Mouse (Mus musculus) heart, adult 2 months (tissue): ENCODE data around the gene Pik3ip1. TPM values are rescaled to one million over a fixed set of nuclear protein-coding genes. Genes with fewer than 3 reads are reported as not detected.

Source experiments
- DNase-seq, 2 experiments: peaks; one replicate each; pipeline ENCODE4 v3.0.0; 2021
- H3K27ac ChIP-seq: fragments of 200-600 bp; 2 replicates; pipeline ENCODE4 v1.8.1; 2022
- H3K27me3 ChIP-seq: fragments of 200-500 bp; 2 replicates; pipeline ENCODE4 v1.6.1; 2012; ENCODE audit warnings: mild to moderate bottlenecking, low read length, inconsistent platforms, mixed read lengths; ENCODE audit not compliant: control insufficient read depth, insufficient read depth
- H3K36me3 ChIP-seq: fragments of 200-500 bp; 2 replicates; pipeline ENCODE4 v1.6.1; 2012; ENCODE audit warnings: low read length, inconsistent platforms; ENCODE audit not compliant: control insufficient read depth, insufficient read depth
- H3K4me1 ChIP-seq: fragments of 200-500 bp; 2 replicates; pipeline ENCODE4 v1.6.1; 2011; ENCODE audit warnings: low read length; ENCODE audit not compliant: control insufficient read depth, insufficient read depth
- H3K4me3 ChIP-seq: fragments of 200-600 bp; 2 replicates; pipeline ENCODE4 v1.8.1; 2022
- H3K79me2 ChIP-seq: fragments of 200-500 bp; replicated peaks from 2 replicates; pipeline ENCODE4 v1.6.1; 2012; ENCODE audit warnings: mild to moderate bottlenecking, inconsistent platforms, low read length, moderate library complexity, mixed read lengths; ENCODE audit not compliant: control insufficient read depth, insufficient read depth
- H3K9ac ChIP-seq: fragments of 200-500 bp; 2 replicates; pipeline ENCODE4 v1.6.1; 2012; ENCODE audit warnings: low read depth, mild to moderate bottlenecking, control low read depth, inconsistent platforms, low read length, mixed read lengths
- CTCF ChIP-seq: fragments of 200-600 bp; IDR thresholded peaks from 2 replicates; pipeline ENCODE4 v1.8.1; 2022; ENCODE audit warnings: antibody characterized with exemption, mild to moderate bottlenecking, moderate library complexity
- EP300 ChIP-seq: fragments of 200-500 bp; IDR thresholded peaks from 2 replicates; pipeline ENCODE4 v1.6.1; 2011; ENCODE audit warnings: low read depth, low read length, control low read depth; ENCODE audit not compliant: insufficient read depth
- POLR2A ChIP-seq: fragments of 200-500 bp; IDR thresholded peaks from 2 replicates; pipeline ENCODE4 v1.6.1; 2011; ENCODE audit warnings: mild to moderate bottlenecking, low read depth, low read length, control low read depth; ENCODE audit not compliant: insufficient read depth
- WGBS: fragments of 180-500 bp; shearing (Covaris S2); methylation state at CpG from one replicate; pipeline ENCODE4 v1.1.7; 2018; 5-methylcytosine and 5-hydroxymethylcytosine counted together
- intact Hi-C: fragments of 180-260 bp; cut with DNase I; formaldehyde crosslinking; loops from one replicate; pipeline ENCODE4 v1.15.1; 2025
- polyA plus RNA-seq: library from polyadenylated mRNA; depleted of rRNA; stranded (reverse); fragments of >200 nt; gene quantifications from 2 replicates; pipeline ENCODE4 v1.2.3, GENCODE M21; 2012
- total RNA-seq, 2 experiments: library from RNA; stranded (reverse); gene quantifications; 2 replicates each; pipeline ENCODE4 v1.2.3; 2021

Pik3ip1 gene
- total and polyA plus RNA-seq, 3 experiments: 29.4 to 36.4 (median 29.5) TPM

DNA sequence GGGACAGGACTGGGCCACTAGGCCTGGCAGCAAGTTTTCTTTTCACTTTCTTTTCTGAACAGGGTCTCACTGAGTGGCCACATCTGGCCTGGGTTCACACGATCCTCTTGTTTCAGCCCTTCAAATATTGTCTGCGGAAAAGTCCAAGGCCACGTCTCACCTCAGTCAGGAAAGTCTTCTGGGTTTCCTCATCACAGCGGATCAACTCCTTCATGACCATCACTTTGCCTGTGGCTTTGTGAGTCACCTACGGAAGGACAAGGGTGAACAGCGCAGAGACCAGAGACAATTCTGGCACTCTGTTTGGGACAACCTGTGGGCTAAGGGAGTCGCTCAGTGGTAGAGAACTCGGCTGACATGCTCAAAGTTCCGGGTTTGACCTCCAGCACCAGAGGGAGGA, 21.9 kb downstream of the Pik3ip1 start:
- intact Hi-C loops: no loop called here
- no peaks in the 10 kb centered on the region for H3K79me2 ChIP-seq
- no peak for DNase-seq
- H3K27me3 ChIP-seq: no peaks in the 10 kb centered on the region
- peaks cover 10% of the 10 kb centered on the region for H3K4me1 ChIP-seq
- WGBS: 89% methylated on average over 9 of the region's 9 CpGs
- no peak overlapping the region for H3K27ac ChIP-seq
- H3K9ac ChIP-seq: no peak overlapping the region
- no peak for TF ChIP-seq CTCF
- TF ChIP-seq POLR2A: no peak
- TF ChIP-seq EP300: no peak
- no peak overlapping the region for H3K4me3 ChIP-seq
- peaks cover 3% of the 10 kb centered on the region; the same call in 1 of the 2 replicates for H3K36me3 ChIP-seq

GRCm38 (mm10) chr11:3352990-3353585, 22.9 kb downstream of the Pik3ip1 start:
- TF ChIP-seq CTCF: peak; percentile 67
- no peak for TF ChIP-seq EP300
- no peak for DNase-seq
- H3K79me2 ChIP-seq: no peaks in the 10 kb centered on the region
- H3K4me3 ChIP-seq: no peak overlapping the region
- H3K36me3 ChIP-seq: peaks cover 3% of the 10 kb centered on the region; the same call in 1 of the 2 replicates
- H3K4me1 ChIP-seq: peaks cover 8% of the 10 kb centered on the region
- no peak overlapping the region for H3K9ac ChIP-seq
- H3K27ac ChIP-seq: no peak overlapping the region
- WGBS: 63% methylated on average over 18 of the region's 18 CpGs
- no peaks in the 10 kb centered on the region for H3K27me3 ChIP-seq
- intact Hi-C loops: no loop called here

- intact Hi-C loops: no loop called here
- WGBS: 91% methylated on average over 3 of the region's 3 CpGs
- no peaks in the 10 kb centered on the region for H3K36me3 ChIP-seq
- H3K27ac ChIP-seq: no peak overlapping the region
- no peak overlapping the region for H3K4me3 ChIP-seq
- no peak for TF ChIP-seq POLR2A
- TF ChIP-seq EP300: no peak
- TF ChIP-seq CTCF: no peak
- no peaks in the 10 kb centered on the region for H3K27me3 ChIP-seq
- H3K79me2 ChIP-seq: peaks cover 3% of the 10 kb centered on the region
- H3K9ac ChIP-seq: no peak overlapping the region
- DNase-seq: no peak
- H3K4me1 ChIP-seq: no peaks in the 10 kb centered on the region
Observed at GRCm38 (mm10) chr11:3362854-3363253, 32.7 kb downstream of the Pik3ip1 start.

DNA sequence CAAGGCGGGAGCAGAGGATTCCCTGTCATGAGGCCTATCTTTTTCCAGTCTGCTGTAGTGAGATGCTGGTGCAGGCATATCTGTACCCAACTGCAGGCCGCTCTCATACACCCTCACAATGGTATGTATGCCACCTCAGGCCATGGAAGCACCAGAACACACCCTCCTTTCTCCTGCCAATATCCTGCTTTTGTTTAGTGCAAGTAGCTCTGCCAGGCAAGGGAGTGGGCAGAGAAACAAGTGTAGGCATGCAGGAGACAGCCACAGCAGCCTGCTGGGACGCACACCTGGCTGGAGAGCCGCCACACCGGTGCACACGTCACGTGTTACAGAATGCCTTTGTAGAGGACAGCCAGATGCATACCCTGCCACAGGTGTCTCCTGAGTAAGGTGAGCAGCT, 36.2 kb downstream of the Pik3ip1 start:
- no peaks in the 10 kb centered on the region for H3K4me1 ChIP-seq

GRCm38 (mm10) chr11:3368983-3369382, 38.8 kb downstream of the Pik3ip1 start:
- H3K4me3 ChIP-seq: no peak overlapping the region
- no peak overlapping the region for H3K27ac ChIP-seq
- intact Hi-C loops: no loop called here
- H3K79me2 ChIP-seq: peaks cover 3% of the 10 kb centered on the region
- H3K4me1 ChIP-seq: no peaks in the 10 kb centered on the region
- H3K27me3 ChIP-seq: no peaks in the 10 kb centered on the region
- H3K36me3 ChIP-seq: no peaks in the 10 kb centered on the region
- TF ChIP-seq CTCF (no peak), POLR2A (no peak), EP300 (no peak)
- DNase-seq: no peak
- 76% methylated on average over 7 of the region's 7 CpGs for WGBS
- H3K9ac ChIP-seq: no peak overlapping the region

More for the DNA sequence above, 36.2 kb downstream of the Pik3ip1 start:
- H3K27me3 ChIP-seq: no peaks in the 10 kb centered on the region
- H3K4me3 ChIP-seq: no peak overlapping the region
- TF ChIP-seq EP300 (no peak), CTCF (no peak), POLR2A (no peak)
- no peak overlapping the region for H3K27ac ChIP-seq
- 92% methylated on average over 7 of the region's 7 CpGs for WGBS
- H3K79me2 ChIP-seq: peaks cover 3% of the 10 kb centered on the region
- H3K36me3 ChIP-seq: no peaks in the 10 kb centered on the region
- intact Hi-C loops: no loop called here
- no peak for DNase-seq
- H3K9ac ChIP-seq: no peak overlapping the region

- no peaks in the 10 kb centered on the region; the same call in 1 of the 2 replicates for H3K4me1 ChIP-seq
- H3K79me2 ChIP-seq: peaks cover 3% of the 10 kb centered on the region
- H3K27ac ChIP-seq: no peak overlapping the region
- no peak overlapping the region for H3K4me3 ChIP-seq
- no peak for TF ChIP-seq EP300
- no peak for TF ChIP-seq CTCF
- no peak for TF ChIP-seq POLR2A
- no peak for DNase-seq
- intact Hi-C loops: no loop called here
- H3K36me3 ChIP-seq: no peaks in the 10 kb centered on the region
- WGBS: 86% methylated on average over 5 of the region's 5 CpGs
- no peak overlapping the region for H3K9ac ChIP-seq
- no peaks in the 10 kb centered on the region for H3K27me3 ChIP-seq
Observed at GRCm38 (mm10) chr11:3369449-3369848, 39.2 kb downstream of the Pik3ip1 start.
